Mouse (Mus musculus): Measurements from ENCODE around the gene Eci3.
"Not testable (repeated sequence)": the region's sequence is repeated elsewhere in the genome, so short reads cannot be mapped to it uniquely, and the experiment has no call there.

Gene Eci3

GRCm38 (mm10) chr13:34963511-34964397 lies at the start of gene Eci3:
Gene Eci3 (minus strand): TSS chr13:34963810.
- in situ Hi-C loops (cut with MboI, MseI), result no loop called here

- in situ Hi-C loops (cut with MboI, MseI), result no loop called here
Measured at GRCm38 (mm10) chr13:34995925-34996324, 32.3 kb upstream of the Eci3 start.

GRCm38 (mm10) chr13:34993983-34994811 lies 30.6 kb upstream of the Eci3 start:
- in situ Hi-C loops (cut with MboI, MseI), result no loop called here

- in situ Hi-C loops (cut with MboI, MseI), result no loop called here
Measured at GRCm38 (mm10) chr13:34993595-34993982, 30.0 kb upstream of the Eci3 start.

- in situ Hi-C loops (cut with MboI, MseI), result no loop called here
Measured at GRCm38 (mm10) chr13:34993085-34993484, 29.5 kb upstream of the Eci3 start.

GRCm38 (mm10) chr13:34991581-34992273 lies 28.1 kb upstream of the Eci3 start:
- in situ Hi-C loops (cut with MboI, MseI), result no loop called here

GRCm38 (mm10) chr13:34983479-34983878 lies 19.9 kb upstream of the Eci3 start:
- in situ Hi-C loops (cut with MboI, MseI), result not testable (repeated sequence)

- in situ Hi-C loops (cut with MboI, MseI), result not testable (repeated sequence)
Measured at GRCm38 (mm10) chr13:34978635-34979034, 15.0 kb upstream of the Eci3 start.

GRCm38 (mm10) chr13:34977410-34977809 lies 13.8 kb upstream of the Eci3 start:
- in situ Hi-C loops (cut with MboI, MseI), result no loop called here

- in situ Hi-C loops (cut with MboI, MseI), result no loop called here
Measured at GRCm38 (mm10) chr13:34976116-34976515, 12.5 kb upstream of the Eci3 start.

- in situ Hi-C loops (cut with MboI, MseI), result no loop called here
Measured at GRCm38 (mm10) chr13:34973770-34974169, 10.2 kb upstream of the Eci3 start.

GRCm38 (mm10) chr13:34973149-34973548 lies 9.5 kb upstream of the Eci3 start:
- in situ Hi-C loops (cut with MboI, MseI), result no loop called here

GRCm38 (mm10) chr13:34972456-34972855 lies 8.8 kb upstream of the Eci3 start:
- in situ Hi-C loops (cut with MboI, MseI), result not testable (repeated sequence)

- in situ Hi-C loops (cut with MboI, MseI), result not testable (repeated sequence)
Measured at GRCm38 (mm10) chr13:34965647-34966046, 2.0 kb upstream of the Eci3 start.

- in situ Hi-C loops (cut with MboI, MseI), result no loop called here
Measured at GRCm38 (mm10) chr13:34964866-34965265, 1.3 kb upstream of the Eci3 start.

GRCm38 (mm10) chr13:34964419-34964818 lies 809 bp upstream of the Eci3 start:
- in situ Hi-C loops (cut with MboI, MseI), result no loop called here

- in situ Hi-C loops (cut with MboI, MseI), result no loop called here
Measured at GRCm38 (mm10) chr13:34960996-34961770, 2.4 kb downstream of the Eci3 start.

- in situ Hi-C loops (cut with MboI, MseI), result not testable (repeated sequence)
Measured at GRCm38 (mm10) chr13:34958158-34958557, 5.5 kb downstream of the Eci3 start.

- in situ Hi-C loops (cut with MboI, MseI), result no loop called here
Measured at GRCm38 (mm10) chr13:34956901-34957300, 6.7 kb downstream of the Eci3 start.

GRCm38 (mm10) chr13:34951437-34951836 lies 12.2 kb downstream of the Eci3 start:
- in situ Hi-C loops (cut with MboI, MseI), result not testable (repeated sequence)

- in situ Hi-C loops (cut with MboI, MseI), result no loop called here
Measured at GRCm38 (mm10) chr13:34942370-34942769, 21.2 kb downstream of the Eci3 start.

Measured in T-helper 2 cell (primary cell).